Mouse (Mus musculus) heart, embryonic 10.5 days (tissue): ENCODE measurements around the gene Rps23. TPM values are rescaled to one million over a fixed set of nuclear protein-coding genes. Genes with fewer than 3 reads are reported as not detected.

Experiments
- DNase-seq: peaks from one replicate; pipeline ENCODE4 v3.0.0-alpha.2; 2017; ENCODE audit warnings: low spot score
- H3K27ac ChIP-seq: fragments of 300-500 bp; sonication (generic); 2 replicates; pipeline ENCODE4 v1.5.1; 2016; ENCODE audit warnings: mild to moderate bottlenecking
- H3K27me3 ChIP-seq: fragments of 300-500 bp; sonication (generic); 2 replicates; pipeline ENCODE4 v1.6.1; 2016; ENCODE audit warnings: mild to moderate bottlenecking; ENCODE audit not compliant: poor library complexity, insufficient read depth, severe bottlenecking
- H3K36me3 ChIP-seq: fragments of 300-500 bp; sonication (generic); 2 replicates; pipeline ENCODE4 v1.6.1; 2016; ENCODE audit warnings: mild to moderate bottlenecking, moderate library complexity
- H3K4me1 ChIP-seq: fragments of 300-500 bp; sonication (generic); 2 replicates; pipeline ENCODE4 v1.6.1; 2016; ENCODE audit warnings: mild to moderate bottlenecking
- H3K4me3 ChIP-seq: fragments of 300-500 bp; sonication (generic); 2 replicates; pipeline ENCODE4 v1.5.1; 2016; ENCODE audit warnings: mild to moderate bottlenecking, moderate library complexity
- H3K9me3 ChIP-seq: fragments of 300-500 bp; sonication (generic); 2 replicates; pipeline ENCODE4 v1.6.1; 2016; ENCODE audit warnings: mild to moderate bottlenecking, moderate library complexity
- WGBS: fragments of 180-500 bp; shearing (Covaris S2); methylation state at CpG from one replicate; pipeline ENCODE4 v1.1.7; 2016; 5-methylcytosine and 5-hydroxymethylcytosine counted together
- polyA plus RNA-seq: library from polyadenylated mRNA; unstranded; fragments of >200 nt; fragmentation: Nextera tagmentation; extraction: Ambion mirVana; gene quantifications from 2 replicates; pipeline ENCODE4 v1.2.1, GENCODE M21; 2016

Rps23 gene
- polyA plus RNA-seq, 1 experiment from 2014 or later = 171 TPM

DNA sequence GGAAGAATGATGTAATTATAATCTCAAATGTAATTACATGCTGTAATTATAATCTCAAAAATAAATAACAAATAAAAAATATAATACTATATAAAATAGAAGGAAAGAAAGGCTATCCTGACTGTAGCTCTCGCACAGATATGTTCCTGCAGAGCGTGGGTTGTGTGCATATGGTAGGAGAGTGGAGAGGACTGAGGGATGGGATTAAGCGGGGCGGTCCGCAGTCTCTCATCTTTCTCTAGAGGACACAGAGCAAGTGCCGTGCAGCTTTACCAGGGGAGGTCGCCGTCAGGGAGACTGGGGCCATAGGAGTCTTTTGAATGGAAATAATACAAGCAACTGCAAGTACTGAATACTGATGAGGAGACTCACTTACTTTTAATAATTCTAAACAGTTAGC lies 37.8 kb downstream of the Rps23 start:
- DNase-seq = no peak
- no peaks in the 10 kb centered on the region for H3K27me3 ChIP-seq
- H3K9me3 ChIP-seq = no peaks in the 10 kb centered on the region
- no peak overlapping the region for H3K27ac ChIP-seq
- no peaks in the 10 kb centered on the region for H3K36me3 ChIP-seq
- no peak overlapping the region for H3K4me3 ChIP-seq
- H3K4me1 ChIP-seq = peaks cover 14% of the 10 kb centered on the region
- WGBS = 89% methylated on average over 8 of the region's 8 CpGs

GRCm38 (mm10) chr13:90962836-90963760 lies 40.3 kb downstream of the Rps23 start:
- Histone ChIP-seq H3K4me3 (no peak overlapping the region), H3K9me3 (no peaks in the 10 kb centered on the region), H3K27ac (no peak overlapping the region), H3K4me1 (peaks cover 14% of the 10 kb centered on the region), H3K27me3 (no peaks in the 10 kb centered on the region), H3K36me3 (no peaks in the 10 kb centered on the region)
- whole genome bisulfite sequencing = 52% methylated on average over 10 of the region's 10 CpGs
- no peak for DNase-seq

GRCm38 (mm10) chr13:90964511-90964910 lies 41.8 kb downstream of the Rps23 start:
- 89% methylated on average over 4 of the region's 4 CpGs for WGBS
- Histone ChIP-seq H3K36me3 (no peaks in the 10 kb centered on the region), H3K4me3 (no peak overlapping the region), H3K27ac (no peak overlapping the region), H3K4me1 (peaks cover 14% of the 10 kb centered on the region), H3K9me3 (no peaks in the 10 kb centered on the region), H3K27me3 (no peaks in the 10 kb centered on the region)
- DNase-seq = no peak

- Histone ChIP-seq H3K27me3 (no peaks in the 10 kb centered on the region), H3K4me1 (peaks cover 20% of the 10 kb centered on the region), H3K4me3 (no peak overlapping the region), H3K36me3 (no peaks in the 10 kb centered on the region), H3K9me3 (no peaks in the 10 kb centered on the region), H3K27ac (no peak overlapping the region)
- 68% methylated on average over 8 of the region's 8 CpGs for WGBS
- no peak for DNase-seq
Measured at GRCm38 (mm10) chr13:90965996-90966395, 43.2 kb downstream of the Rps23 start.

DNA sequence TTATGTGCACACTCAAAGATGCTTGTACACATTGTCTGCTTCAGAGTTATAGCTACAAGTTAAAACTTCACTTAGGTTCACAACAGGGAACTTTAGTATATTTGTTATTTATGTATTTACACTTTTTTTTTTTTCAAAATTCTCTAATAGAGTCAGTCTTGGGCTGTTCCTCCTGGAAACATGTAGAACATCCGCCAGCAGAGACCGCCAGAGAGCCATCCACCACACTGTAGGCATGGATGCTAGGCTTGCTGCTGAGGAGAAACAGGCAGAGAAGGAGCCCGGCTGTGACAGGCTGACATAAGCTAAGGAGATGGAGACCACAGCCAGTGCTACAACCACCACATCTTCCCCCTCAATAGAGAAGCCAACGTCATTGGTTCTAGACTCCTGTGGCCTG lies 44.7 kb downstream of the Rps23 start:
- 9% methylated on average over 4 of the region's 4 CpGs for WGBS
- DNase-seq = peak; percentile 83
- peaks cover 16% of the 10 kb centered on the region for H3K4me1 ChIP-seq
- no peaks in the 10 kb centered on the region for H3K9me3 ChIP-seq
- no peak overlapping the region for H3K27ac ChIP-seq
- H3K27me3 ChIP-seq = no peaks in the 10 kb centered on the region
- H3K4me3 ChIP-seq = no peak overlapping the region
- H3K36me3 ChIP-seq = no peaks in the 10 kb centered on the region

- Histone ChIP-seq H3K27me3 (no peaks in the 10 kb centered on the region), H3K4me3 (no peak overlapping the region), H3K27ac (no peak overlapping the region), H3K36me3 (no peaks in the 10 kb centered on the region), H3K4me1 (peaks cover 7% of the 10 kb centered on the region; the same call in 1 of the 2 replicates), H3K9me3 (no peaks in the 10 kb centered on the region)
- 73% methylated on average over 4 of the region's 4 CpGs for WGBS
- no peak for DNase-seq
Measured at GRCm38 (mm10) chr13:90968940-90969339, 46.2 kb downstream of the Rps23 start.

GRCm38 (mm10) chr13:90970259-90971017 lies 47.7 kb downstream of the Rps23 start:
- no peak for DNase-seq
- peaks cover 7% of the 10 kb centered on the region; the same call in 1 of the 2 replicates for H3K4me1 ChIP-seq
- H3K27me3 ChIP-seq = no peaks in the 10 kb centered on the region
- WGBS = 45% methylated on average over 10 of the region's 10 CpGs
- no peak overlapping the region for H3K4me3 ChIP-seq
- H3K27ac ChIP-seq = no peak overlapping the region
- H3K9me3 ChIP-seq = no peaks in the 10 kb centered on the region
- no peaks in the 10 kb centered on the region for H3K36me3 ChIP-seq

- Histone ChIP-seq H3K27ac (no peak overlapping the region), H3K36me3 (no peaks in the 10 kb centered on the region), H3K4me3 (no peak overlapping the region), H3K9me3 (no peaks in the 10 kb centered on the region), H3K4me1 (peaks cover 7% of the 10 kb centered on the region; the same call in 1 of the 2 replicates), H3K27me3 (no peaks in the 10 kb centered on the region)
- 65% methylated on average over 7 of the region's 7 CpGs for WGBS
- DNase-seq = no peak
Measured at GRCm38 (mm10) chr13:90973409-90973808, 50.7 kb downstream of the Rps23 start.

Other genes starting within 250 kb of the Rps23 start
- 0.39 TPM in 1 of 2 replicates, not detected in the other for gene Atp6ap1l, start 17.6 kb upstream of the Rps23 start, polyA plus RNA-seq